Mouse (Mus musculus) liver, embryonic 15.5 days (tissue): Measurements from ENCODE around the gene Rubcn. TPM values are rescaled to one million over a fixed set of nuclear protein-coding genes. Genes with fewer than 3 reads are reported as not detected.
"Not testable (repeated sequence)": the region's sequence is repeated elsewhere in the genome, so short reads cannot be mapped to it uniquely, and the experiment has no call there.

ENCODE experiments used
- ATAC-seq: fragments of 200-750 bp; cut with Nextera tagmentation; 2 replicates; pipeline ENCODE4 v1.8.0; 2017; ENCODE audit warnings: moderate number of reproducible peaks, mild to moderate bottlenecking, moderate library complexity; ENCODE audit not compliant: insufficient read depth
- H3K27ac ChIP-seq: fragments of 300-500 bp; sonication (generic); replicated peaks from 2 replicates; pipeline ENCODE4 v1.5.1; 2015; ENCODE audit warnings: mild to moderate bottlenecking, inconsistent platforms
- H3K27me3 ChIP-seq: fragments of 300-500 bp; sonication (generic); 2 replicates; pipeline ENCODE4 v1.6.1; 2015; ENCODE audit warnings: mild to moderate bottlenecking, inconsistent platforms
- H3K36me3 ChIP-seq: fragments of 300-500 bp; sonication (generic); replicated peaks from 2 replicates; pipeline ENCODE4 v1.6.1; 2015; ENCODE audit warnings: moderate library complexity, mild to moderate bottlenecking, inconsistent platforms
- H3K4me1 ChIP-seq: fragments of 300-500 bp; sonication (generic); replicated peaks from 2 replicates; pipeline ENCODE4 v1.6.1; 2015; ENCODE audit warnings: inconsistent platforms
- H3K4me2 ChIP-seq: fragments of 300-500 bp; sonication (generic); 2 replicates; pipeline ENCODE4 v1.6.1; 2015; ENCODE audit warnings: moderate library complexity, mild to moderate bottlenecking, inconsistent platforms
- H3K4me3 ChIP-seq: fragments of 300-500 bp; sonication (generic); replicated peaks from 2 replicates; pipeline ENCODE4 v1.5.1; 2015; ENCODE audit warnings: mild to moderate bottlenecking, inconsistent platforms
- H3K9ac ChIP-seq: fragments of 300-500 bp; sonication (generic); 2 replicates; pipeline ENCODE4 v1.6.1; 2015; ENCODE audit warnings: moderate library complexity, mild to moderate bottlenecking, inconsistent platforms
- H3K9me3 ChIP-seq: fragments of 300-500 bp; sonication (generic); replicated peaks from 2 replicates; pipeline ENCODE4 v1.6.1; 2016; ENCODE audit warnings: inconsistent platforms
- WGBS: fragments of 180-500 bp; shearing (Covaris S2); methylation state at CpG from one replicate; pipeline ENCODE4 v1.1.7; 2015; ENCODE audit warnings: mixed read lengths; ENCODE audit not compliant: insufficient replicate concordance; 5-methylcytosine and 5-hydroxymethylcytosine counted together
- polyA plus RNA-seq: library from polyadenylated mRNA; unstranded; fragments of >200 nt; fragmentation: Nextera tagmentation; extraction: Ambion mirVana; gene quantifications from 2 replicates; pipeline ENCODE4 v1.2.1, GENCODE M21; 2015

Rubcn gene
- 5.0 and 5.8 TPM in 2 replicates for polyA plus RNA-seq

- WGBS: under 1% methylated on average over 82 of the region's 83 CpGs
- peak; percentile 95 for ATAC-seq
- Histone ChIP-seq H3K4me1 (peaks cover 23% of the 10 kb centered on the region), H3K36me3 (no peaks in the 10 kb centered on the region), H3K27ac (peak within 1 kb of the TSS; percentile 77), H3K4me2 (peak within 1 kb of the TSS; percentile 99), H3K4me3 (peak within 1 kb of the TSS; percentile 85), H3K27me3 (0 out of 2 replicates have a peak, but pooled peaks cover 3% of the 10 kb centered on the region), H3K9ac (peak within 1 kb of the TSS; percentile 77), H3K9me3 (no peaks in the 10 kb centered on the region)
Observed at GRCm38 (mm10) chr16:32877343-32878156, at the start of gene Rubcn, which contains the start of gene Fyttd1. Gene Rubcn, minus strand, starts transcription at chr16:32877766. Gene Fyttd1, plus strand, starts transcription at chr16:32877500.

- Histone ChIP-seq H3K27ac (no peak overlapping the region), H3K4me3 (no peak overlapping the region), H3K9ac (no peak overlapping the region), H3K4me2 (no peak overlapping the region), H3K4me1 (no peaks in the 10 kb centered on the region), H3K27me3 (no peaks in the 10 kb centered on the region), H3K36me3 (peaks cover 15% of the 10 kb centered on the region; the same call in 1 of the 2 replicates), H3K9me3 (no peaks in the 10 kb centered on the region)
- ATAC-seq: no peak
- WGBS: 83% methylated on average over 8 of the region's 8 CpGs
Observed at GRCm38 (mm10) chr16:32927044-32927443, 49.5 kb upstream of the Rubcn start.

GRCm38 (mm10) chr16:32926629-32927028, 49.1 kb upstream of the Rubcn start:
- H3K9ac ChIP-seq, ATAC-seq, H3K4me2 ChIP-seq, H3K27ac ChIP-seq, H3K27me3 ChIP-seq, H3K4me3 ChIP-seq, H3K4me1 ChIP-seq, H3K9me3 ChIP-seq: not testable (repeated sequence)
- 75% methylated on average over 9 of the region's 9 CpGs for WGBS
- H3K36me3 ChIP-seq: peaks cover 15% of the 10 kb centered on the region; the same call in 1 of the 2 replicates

- Histone ChIP-seq H3K9me3 (no peaks in the 10 kb centered on the region), H3K9ac (no peak overlapping the region), H3K4me1 (peaks cover 25% of the 10 kb centered on the region), H3K4me2 (peak overlapping the region; percentile 81), H3K27me3 (no peaks in the 10 kb centered on the region), H3K27ac (no peak overlapping the region), H3K36me3 (no peaks in the 10 kb centered on the region), H3K4me3 (peak overlapping the region; percentile 97)
- ATAC-seq: no peak
- 58% methylated on average over 9 of the region's 9 CpGs for WGBS
Observed at GRCm38 (mm10) chr16:32915292-32916068, 37.9 kb upstream of the Rubcn start.

- Histone ChIP-seq H3K36me3 (no peaks in the 10 kb centered on the region), H3K9ac (peak within 1 kb of the TSS; percentile 96), H3K4me3 (peak within 1 kb of the TSS; percentile 97), H3K27me3 (no peaks in the 10 kb centered on the region), H3K9me3 (no peaks in the 10 kb centered on the region), H3K4me1 (peaks cover 25% of the 10 kb centered on the region), H3K27ac (peak within 1 kb of the TSS; percentile 87), H3K4me2 (peak within 1 kb of the TSS; percentile 81)
- under 1% methylated on average over 85 of the region's 85 CpGs for WGBS
- peak; percentile 91 for ATAC-seq
Observed at GRCm38 (mm10) chr16:32913937-32914881, 36.6 kb upstream of the Rubcn start, which contains the start of gene Lrch3. Gene Lrch3, plus strand, starts transcription at chr16:32914100.

- H3K36me3 ChIP-seq: no peaks in the 10 kb centered on the region
- H3K4me3 ChIP-seq: peak overlapping the region; percentile 97
- no peaks in the 10 kb centered on the region for H3K27me3 ChIP-seq
- no peak overlapping the region for H3K27ac ChIP-seq
- H3K4me2 ChIP-seq: peak overlapping the region; percentile 81
- ATAC-seq: no peak
- peaks cover 25% of the 10 kb centered on the region for H3K4me1 ChIP-seq
- no peak overlapping the region for H3K9ac ChIP-seq
- WGBS: 48% methylated on average over 7 of the region's 7 CpGs
- H3K9me3 ChIP-seq: no peaks in the 10 kb centered on the region
Observed at GRCm38 (mm10) chr16:32913212-32913611, 35.6 kb upstream of the Rubcn start.

- ATAC-seq: no peak
- Histone ChIP-seq H3K4me2 (no peak overlapping the region), H3K9ac (no peak overlapping the region), H3K4me3 (no peak overlapping the region), H3K9me3 (no peaks in the 10 kb centered on the region), H3K27me3 (no peaks in the 10 kb centered on the region), H3K4me1 (no peaks in the 10 kb centered on the region), H3K36me3 (peaks cover 4% of the 10 kb centered on the region), H3K27ac (no peak overlapping the region)
- WGBS: 62% methylated on average over 8 of the region's 8 CpGs
Observed at GRCm38 (mm10) chr16:32906727-32907126, 29.2 kb upstream of the Rubcn start.

GRCm38 (mm10) chr16:32906186-32906585, 28.6 kb upstream of the Rubcn start:
- Histone ChIP-seq H3K36me3 (peaks cover 7% of the 10 kb centered on the region), H3K27me3 (no peaks in the 10 kb centered on the region), H3K4me1 (no peaks in the 10 kb centered on the region), H3K4me2 (no peak overlapping the region), H3K9ac (no peak overlapping the region), H3K4me3 (no peak overlapping the region), H3K9me3 (no peaks in the 10 kb centered on the region), H3K27ac (no peak overlapping the region)
- ATAC-seq: no peak
- WGBS: 69% methylated on average over 2 of the region's 2 CpGs

GRCm38 (mm10) chr16:32902051-32902428, 24.5 kb upstream of the Rubcn start:
- Histone ChIP-seq H3K27me3 (no peaks in the 10 kb centered on the region), H3K4me3 (no peak overlapping the region), H3K4me1 (no peaks in the 10 kb centered on the region), H3K4me2 (no peak overlapping the region), H3K36me3 (peaks cover 23% of the 10 kb centered on the region), H3K27ac (no peak overlapping the region), H3K9ac (no peak overlapping the region), H3K9me3 (no peaks in the 10 kb centered on the region)
- ATAC-seq: no peak
- 54% methylated on average over 3 of the region's 3 CpGs for WGBS

- Histone ChIP-seq H3K4me1 (peaks cover 2% of the 10 kb centered on the region; the same call in 1 of the 2 replicates), H3K9ac (no peak overlapping the region), H3K4me2 (no peak overlapping the region), H3K9me3 (no peaks in the 10 kb centered on the region), H3K27me3 (no peaks in the 10 kb centered on the region), H3K4me3 (no peak overlapping the region), H3K36me3 (peaks cover 23% of the 10 kb centered on the region), H3K27ac (no peak overlapping the region)
- no peak for ATAC-seq
- 66% methylated on average over 2 of the region's 2 CpGs for WGBS
Observed at GRCm38 (mm10) chr16:32901360-32902050, 23.9 kb upstream of the Rubcn start.
